Mouse (Mus musculus): ENCODE measurements around the gene Degs1.

The Degs1 gene

GRCm38 (mm10) chr1:182227141-182227963 lies 55.3 kb downstream of the Degs1 start:
- in situ Hi-C loops (cut with MboI; ENCODE audit: low sequenced_read_pairs), result no loop called here

GRCm38 (mm10) chr1:182226261-182226660 lies 56.3 kb downstream of the Degs1 start:
- in situ Hi-C loops (cut with MboI; ENCODE audit: low sequenced_read_pairs), result no loop called here

Data from CH12F3 (cell line).